Mouse (Mus musculus): ENCODE results near the gene Iqub.

The Iqub gene

DNA sequence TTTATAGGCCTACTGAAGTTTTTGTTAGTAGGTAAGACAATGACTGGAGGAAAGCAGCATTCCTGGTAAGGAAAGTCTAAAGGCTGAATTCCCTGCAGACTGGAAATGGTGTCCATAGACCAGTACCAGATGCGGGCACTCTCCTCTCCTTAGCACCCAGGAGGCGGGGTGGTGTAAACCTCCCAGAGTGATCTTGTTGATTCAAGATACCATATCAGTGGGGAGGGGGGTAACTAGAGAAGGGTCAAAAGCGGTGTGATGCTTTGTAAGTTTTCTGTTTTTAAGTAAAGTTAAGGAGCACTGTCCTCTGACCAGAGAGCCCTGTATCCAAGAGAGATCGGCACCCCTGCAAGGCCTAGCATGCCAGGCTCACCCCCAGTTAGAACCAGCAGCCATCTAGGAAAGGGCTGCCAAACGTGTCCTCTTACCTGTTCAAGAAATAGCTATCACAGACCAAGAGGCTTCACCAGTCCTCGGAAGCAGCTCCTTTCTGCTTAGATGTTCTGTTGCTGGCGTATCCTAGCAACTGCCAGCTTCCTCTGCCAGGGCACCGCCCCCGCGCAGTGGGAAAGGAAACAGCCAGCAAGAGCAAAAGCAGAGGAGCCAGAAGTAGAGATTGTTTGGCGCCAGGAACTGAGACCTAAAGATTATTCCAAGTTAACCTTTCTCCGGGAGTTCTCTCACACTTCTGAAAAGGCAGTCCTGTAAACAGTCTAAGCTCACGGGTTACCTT, at the start of gene Iqub:
Gene Iqub (minus strand): TSS at position 516 of the 733 bp plus-strand sequence.
- no peak for DNase-seq (ENCODE audit: extremely low read depth, low read depth)

DNA sequence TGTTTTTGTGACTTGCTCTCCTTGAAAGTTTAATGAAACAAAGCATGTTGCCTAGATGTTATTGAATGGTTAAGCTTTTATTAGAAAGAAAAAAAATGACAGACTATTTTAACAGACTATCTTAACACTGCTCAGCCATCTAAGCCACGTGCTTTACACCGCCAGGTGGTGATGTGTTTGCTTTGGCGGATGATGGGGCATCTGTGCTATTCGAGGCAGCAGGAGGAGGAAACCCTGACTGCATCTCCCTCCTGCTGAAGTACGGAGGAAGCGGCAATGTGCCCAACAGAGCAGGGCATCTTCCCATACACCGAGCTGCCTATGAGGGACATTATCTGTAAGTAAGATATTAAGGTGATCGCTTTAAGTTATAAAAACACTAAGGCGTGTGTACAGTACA, 49.2 kb upstream of the Iqub start:
- no peak for DNase-seq (ENCODE audit: extremely low read depth, low read depth)

DNA sequence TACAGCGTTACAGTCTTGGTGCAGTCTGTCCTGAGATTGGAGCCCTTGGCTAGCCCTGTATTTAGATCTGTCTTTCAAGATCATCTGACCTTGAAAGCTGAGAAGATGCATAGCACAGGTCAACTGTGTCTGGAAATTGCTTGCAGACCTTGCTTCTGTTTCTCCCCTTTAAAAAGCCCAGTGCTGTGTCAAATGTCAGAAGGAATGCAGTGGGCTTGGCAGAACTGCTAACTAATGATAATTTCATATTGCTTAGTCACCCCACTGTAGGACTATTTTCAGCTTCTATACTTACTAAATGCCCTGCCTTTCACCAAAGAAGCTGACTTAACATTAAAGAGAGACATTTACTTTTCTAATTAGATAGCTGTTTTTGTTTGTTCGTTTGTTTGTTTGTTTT, 40.6 kb upstream of the Iqub start:
- no peak for DNase-seq (ENCODE audit: extremely low read depth, low read depth)

DNA sequence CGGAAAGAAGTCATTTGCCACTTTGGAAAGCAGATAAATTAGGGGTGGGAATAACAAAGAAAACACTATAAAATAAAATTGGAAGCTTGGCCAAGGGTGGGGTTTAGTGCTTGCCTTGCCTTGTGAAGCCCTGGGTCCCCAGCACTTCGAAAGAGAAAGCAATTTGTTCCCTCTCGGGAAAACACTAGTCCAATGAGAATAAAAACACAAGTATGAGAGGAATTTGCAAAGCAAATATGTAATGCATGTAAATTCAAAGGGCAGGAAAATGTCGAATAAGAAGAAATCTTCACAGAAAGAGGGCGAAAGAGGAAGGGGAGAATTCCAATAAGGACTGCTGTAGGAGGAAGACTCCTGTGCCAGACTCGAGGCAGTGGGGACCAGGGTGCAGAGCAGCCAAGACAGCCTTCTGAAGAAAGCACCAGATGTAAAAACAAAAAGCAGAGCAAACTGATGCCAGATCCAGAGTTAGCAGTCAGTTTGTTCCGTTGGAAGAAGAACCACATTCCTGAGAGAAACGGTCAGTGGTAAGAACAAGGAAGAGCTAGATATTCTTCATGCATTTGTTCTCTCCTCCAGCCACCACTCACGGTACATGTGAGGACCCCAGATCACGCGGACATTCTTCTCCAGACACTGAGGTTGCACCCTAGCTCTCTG, 39.7 kb upstream of the Iqub start:
- no peak for DNase-seq (ENCODE audit: extremely low read depth, low read depth)

DNA sequence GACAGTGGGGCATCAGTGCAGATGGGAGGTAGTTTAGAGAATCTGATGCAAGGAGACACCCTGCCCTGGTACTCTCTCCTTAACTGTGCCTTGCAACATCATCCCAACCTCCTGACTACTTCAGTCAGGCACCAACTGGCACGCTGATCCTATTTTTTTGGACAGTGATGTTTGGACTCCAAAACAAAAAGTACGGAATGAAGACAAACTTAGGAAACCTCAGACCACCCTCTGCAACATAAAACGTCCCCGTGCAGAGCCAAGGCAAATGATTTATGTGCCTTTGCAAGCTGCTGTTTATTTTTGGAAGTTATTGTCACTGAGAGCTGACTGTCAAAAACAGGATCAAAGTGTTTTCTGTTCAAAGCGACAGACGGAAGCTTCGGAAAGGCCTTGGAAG, 37.2 kb upstream of the Iqub start:
- no peak for DNase-seq (ENCODE audit: extremely low read depth, low read depth)

DNA sequence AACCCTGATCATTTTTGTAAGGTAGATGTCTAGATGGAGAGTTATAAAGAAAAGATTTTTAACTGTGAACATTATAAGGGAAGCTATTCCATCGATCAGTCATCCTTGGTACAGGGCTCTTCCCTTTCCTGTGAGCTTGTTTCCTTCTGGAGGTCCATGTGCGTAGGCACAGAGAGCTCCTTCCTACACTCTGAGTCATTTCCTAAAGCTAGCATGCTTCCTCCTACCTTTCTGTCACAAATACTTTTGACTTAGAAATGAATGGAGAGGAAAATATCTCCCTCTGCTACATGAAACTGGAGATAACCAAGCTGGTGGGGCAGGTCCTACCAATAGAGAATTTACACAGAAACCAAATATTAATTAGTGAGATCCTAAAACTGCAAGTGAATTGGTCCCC, 34.9 kb upstream of the Iqub start:
- no peak for DNase-seq (ENCODE audit: extremely low read depth, low read depth)

DNA sequence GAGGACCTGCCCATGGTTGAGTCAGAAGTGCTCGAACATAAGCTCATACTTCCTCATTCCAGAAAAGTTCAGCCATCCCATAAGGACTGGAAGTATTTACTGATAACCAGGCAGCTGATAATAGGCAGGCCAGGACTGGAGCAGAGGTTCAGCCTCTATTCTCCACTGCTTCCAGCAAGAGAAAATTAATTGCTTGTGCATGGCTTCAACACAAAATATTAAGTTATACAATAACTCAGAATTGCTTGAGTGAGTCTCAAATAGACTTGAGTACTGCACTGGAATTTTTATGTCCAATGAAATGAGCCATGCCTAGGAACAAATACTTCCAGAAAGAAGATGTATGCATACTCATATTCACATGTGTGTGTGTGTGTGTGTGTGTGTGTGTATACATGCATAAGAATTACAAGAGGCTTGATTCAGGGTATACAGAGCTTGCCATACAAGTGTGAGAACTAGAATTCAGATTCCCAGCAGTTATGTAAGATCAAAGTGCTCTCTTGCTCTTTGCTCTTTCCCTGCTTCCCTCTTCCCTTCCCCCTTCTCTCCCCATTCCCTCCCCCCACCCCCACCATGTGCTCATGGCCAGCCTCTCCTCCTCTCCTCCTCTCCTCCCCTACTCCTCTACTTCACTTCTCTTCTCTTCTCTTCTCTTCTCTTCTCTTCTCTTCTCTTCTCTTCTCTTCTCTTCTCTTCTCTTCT, 32.0 kb upstream of the Iqub start:
- DNase-seq (ENCODE audit: extremely low read depth, low read depth), result no peak

DNA sequence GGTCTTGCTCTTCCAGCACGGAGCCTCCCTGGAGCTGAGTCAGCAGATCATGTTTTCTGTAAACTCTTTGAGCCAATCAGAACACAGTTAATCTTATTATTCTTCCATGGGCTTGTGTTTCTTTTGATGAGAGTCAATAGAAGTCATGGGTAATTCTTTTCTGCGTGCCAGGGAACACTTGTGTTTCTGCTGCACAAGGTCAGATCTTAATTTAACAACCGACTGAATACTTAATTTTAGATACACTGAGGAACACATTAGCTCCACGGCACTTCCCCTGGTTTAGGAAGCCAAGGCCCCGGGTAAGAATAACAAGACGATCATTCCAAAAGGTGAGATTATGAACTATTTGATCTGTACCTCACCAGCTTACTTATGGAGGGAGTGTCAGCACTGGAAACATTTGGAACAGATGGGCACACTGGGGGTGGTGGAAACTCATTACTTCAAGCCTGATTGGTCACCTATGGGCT, 28.3 kb upstream of the Iqub start:
- DNase-seq (ENCODE audit: extremely low read depth, low read depth), result no peak

DNA sequence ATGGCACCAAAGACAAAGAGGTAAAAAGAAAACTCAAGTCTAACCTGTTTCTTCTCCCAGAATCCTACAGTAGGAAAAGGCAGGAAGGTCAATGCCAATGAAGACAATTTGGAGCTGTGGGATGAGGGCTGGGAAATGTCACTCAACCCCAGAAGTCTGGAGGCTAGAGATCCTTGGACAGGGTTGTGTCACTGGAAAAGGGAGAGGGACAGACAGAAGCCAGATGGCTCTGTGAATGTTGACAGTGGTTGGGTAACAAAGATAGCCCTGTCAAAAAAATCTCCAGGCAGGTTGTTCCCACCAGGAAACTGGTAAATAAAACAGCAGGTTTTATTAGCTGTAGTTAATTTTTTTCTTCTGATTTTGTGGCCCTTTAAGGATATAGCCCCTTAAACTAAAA, 27.5 kb upstream of the Iqub start:
- DNase-seq (ENCODE audit: extremely low read depth, low read depth), result no peak

DNA sequence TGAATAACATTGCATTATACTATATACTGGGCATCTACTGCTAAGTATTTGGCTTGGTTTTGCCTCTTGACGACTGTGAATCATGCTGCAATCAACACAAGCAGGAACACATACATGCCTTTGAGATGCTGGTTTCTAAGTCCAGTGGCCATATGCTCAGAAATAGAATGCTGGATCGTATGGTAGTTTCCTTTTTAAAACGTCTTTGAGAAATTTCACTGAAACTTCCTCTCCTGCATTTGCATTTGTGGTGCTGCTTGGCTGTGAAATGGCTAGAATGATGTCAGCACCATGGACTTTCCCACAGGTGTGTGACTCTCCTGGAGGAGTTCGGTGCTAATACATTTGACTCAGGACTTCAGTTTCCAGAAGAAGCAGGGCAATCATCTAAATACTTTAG, 25.2 kb upstream of the Iqub start:
- DNase-seq (ENCODE audit: extremely low read depth, low read depth), result no peak

DNA sequence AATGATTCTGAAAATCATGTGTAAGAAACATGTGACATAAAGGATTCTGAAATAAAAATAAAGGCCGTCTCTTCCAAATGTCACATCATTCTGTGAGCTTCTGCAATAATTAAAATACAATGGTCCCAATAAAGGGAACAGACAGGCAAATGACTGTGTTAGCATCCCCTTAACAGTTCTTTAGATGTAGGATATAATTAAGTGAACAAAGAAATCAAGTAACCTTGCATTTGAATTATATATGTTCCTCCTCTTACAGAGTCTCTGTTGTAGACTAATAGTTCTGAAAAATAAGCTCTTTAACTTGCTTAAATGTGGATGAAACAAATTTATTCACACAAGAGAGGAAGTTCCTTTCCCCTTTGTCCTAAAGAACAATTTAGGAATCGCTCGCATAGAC, 23.6 kb upstream of the Iqub start:
- no peak for DNase-seq (ENCODE audit: extremely low read depth, low read depth)

DNA sequence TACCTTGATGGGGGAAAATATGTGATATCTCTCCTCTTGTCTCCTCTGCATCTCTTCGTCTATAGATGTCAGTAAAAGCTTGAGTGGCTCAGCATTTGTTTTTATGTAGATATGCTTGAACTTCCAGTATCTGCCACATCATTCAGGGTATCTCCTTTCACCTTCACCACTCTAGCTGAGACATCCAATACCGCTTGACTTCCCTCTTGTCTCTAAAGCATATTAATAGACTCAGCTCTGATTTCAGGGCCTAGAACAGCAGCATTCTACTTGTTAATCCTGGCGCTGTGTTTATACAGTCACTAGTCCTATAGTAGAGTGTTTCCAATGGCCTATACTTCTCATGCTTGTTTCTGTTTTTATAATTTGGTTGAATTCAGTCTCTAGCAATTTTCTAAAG, 17.9 kb upstream of the Iqub start:
- no peak for DNase-seq (ENCODE audit: extremely low read depth, low read depth)

DNA sequence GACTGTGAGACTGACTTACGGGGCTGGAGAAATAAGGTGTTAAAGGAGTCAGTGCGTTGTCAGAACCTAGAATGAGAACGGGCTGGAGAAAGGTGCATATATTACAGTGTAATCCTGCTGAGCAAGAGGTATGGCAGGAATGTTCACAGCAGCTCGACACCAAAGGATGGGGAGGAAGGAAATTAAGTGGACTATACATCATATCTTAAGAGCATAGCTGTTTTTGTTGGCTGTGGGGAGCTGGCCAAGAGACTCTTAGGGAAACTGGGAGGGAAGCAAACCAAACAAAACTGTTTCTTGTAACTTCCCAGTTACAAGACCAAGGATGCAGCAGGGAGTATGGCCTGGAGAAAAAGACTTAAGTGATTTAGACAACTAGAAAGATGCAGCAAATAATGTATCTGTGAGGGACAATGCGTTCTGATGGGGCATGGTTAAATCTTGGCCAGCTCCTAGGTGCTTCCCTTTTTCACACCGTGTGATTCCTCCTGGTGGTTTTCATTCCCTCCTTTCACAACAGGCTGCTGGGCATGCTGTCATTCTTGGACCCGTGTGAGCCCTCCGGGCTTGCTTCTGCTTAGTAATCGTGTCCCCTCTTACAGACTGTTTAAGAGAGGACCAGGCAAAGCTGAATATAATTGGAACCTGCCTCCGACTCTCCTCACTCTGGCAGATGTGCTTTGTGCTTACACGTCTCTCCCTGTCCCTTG, 16.0 kb upstream of the Iqub start:
- DNase-seq (ENCODE audit: extremely low read depth, low read depth), result no peak

DNA sequence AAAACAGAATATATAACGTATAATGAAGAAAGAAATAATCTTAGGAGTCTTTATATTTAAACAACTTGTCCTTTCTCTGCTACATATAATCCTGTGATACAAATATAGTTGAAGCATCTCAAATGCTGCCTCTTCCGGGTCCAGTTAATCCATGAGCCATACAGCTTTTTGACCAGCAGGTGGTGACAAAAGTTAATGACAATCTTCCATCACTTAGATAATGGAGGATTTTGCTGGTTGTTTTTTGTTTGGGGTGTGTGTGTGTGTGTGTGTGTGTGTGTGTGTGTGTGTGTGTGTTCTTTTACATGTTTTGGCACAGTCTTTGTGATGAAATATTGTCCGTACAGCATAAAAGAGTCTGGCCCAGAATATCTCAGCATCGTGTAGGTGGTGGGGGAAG, 15.3 kb upstream of the Iqub start:
- DNase-seq (ENCODE audit: extremely low read depth, low read depth), result peak; percentile 57

DNA sequence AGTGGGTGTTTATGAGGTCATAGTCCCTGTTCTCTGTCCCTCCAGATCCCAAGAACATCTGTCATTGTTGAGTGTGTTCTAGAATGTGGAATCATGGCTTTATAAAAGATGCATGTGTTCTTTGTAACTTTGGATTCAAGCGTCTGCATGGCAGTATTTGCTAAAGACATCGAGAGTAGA, 13.1 kb upstream of the Iqub start, which contains the start of gene Asb15:
Gene Asb15 (plus strand): TSS at position 81 of the 180 bp plus-strand sequence.
- no peak for DNase-seq (ENCODE audit: extremely low read depth, low read depth)

DNA sequence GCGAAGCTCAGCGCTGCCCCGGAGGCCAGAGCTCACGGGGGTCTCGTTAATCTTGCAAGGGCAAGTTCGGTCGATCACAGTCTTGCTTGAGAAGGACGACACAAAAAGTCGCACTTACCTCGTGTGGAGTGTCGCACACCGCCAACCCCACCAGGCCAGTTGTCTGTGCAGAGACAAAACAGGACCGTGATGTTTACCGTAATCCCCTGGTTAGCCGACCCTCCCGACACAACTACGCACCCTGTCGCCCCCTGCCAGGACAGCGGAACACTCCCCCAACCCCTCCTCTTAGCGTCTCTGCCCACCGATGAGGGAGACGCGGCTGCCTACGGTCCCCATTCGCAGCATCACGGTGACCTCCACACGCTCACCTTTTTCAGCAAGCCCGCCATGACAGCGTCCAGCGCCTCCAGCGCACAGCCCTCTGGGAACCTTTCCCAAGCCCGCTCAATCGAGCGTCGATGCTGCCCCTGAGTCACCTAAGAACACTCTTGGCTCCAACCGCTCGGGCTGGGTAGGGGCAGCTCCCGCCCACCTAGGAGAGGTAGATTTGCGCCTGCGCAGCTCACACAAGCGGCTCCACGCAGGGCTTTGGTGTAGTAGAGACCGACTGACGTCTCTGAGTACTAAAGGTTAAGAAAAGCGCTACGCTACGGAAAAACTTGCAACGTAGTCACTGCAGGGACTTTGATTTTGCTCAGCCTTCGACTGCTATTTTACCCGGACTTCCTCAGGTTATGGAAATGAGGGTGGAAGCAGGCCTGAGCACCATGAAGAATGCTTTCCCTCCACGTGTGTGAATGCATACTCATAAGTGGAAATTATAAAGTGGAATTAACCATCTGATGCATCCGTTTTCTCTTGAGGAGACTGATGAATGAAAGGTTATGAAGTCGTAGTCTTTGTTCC, 12.5 kb upstream of the Iqub start, which contains the start of gene Ndufa5:
Gene Ndufa5 (minus strand): TSS at position 859 of the 909 bp plus-strand sequence.
- DNase-seq (ENCODE audit: extremely low read depth, low read depth), result peak; percentile 92

DNA sequence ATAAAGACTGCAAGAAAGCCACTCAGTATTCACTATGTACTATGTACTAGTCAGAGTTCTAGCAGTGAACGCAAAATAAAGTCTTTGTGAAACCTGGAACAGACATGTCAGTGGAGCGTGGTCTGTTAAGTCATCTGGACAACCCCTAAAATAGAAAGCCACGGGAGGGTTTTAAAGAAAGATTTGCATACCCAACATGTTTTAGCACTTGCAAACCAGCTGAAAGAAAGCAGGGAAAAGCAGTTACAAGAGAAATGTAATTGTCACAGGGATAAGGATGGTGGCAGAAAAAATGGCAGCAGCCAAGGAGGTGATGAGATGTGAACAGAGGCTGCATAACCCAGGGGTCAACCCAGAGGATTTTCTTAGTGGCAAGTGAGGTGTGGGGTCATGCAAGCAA, 10.8 kb upstream of the Iqub start:
- no peak for DNase-seq (ENCODE audit: extremely low read depth, low read depth)

DNA sequence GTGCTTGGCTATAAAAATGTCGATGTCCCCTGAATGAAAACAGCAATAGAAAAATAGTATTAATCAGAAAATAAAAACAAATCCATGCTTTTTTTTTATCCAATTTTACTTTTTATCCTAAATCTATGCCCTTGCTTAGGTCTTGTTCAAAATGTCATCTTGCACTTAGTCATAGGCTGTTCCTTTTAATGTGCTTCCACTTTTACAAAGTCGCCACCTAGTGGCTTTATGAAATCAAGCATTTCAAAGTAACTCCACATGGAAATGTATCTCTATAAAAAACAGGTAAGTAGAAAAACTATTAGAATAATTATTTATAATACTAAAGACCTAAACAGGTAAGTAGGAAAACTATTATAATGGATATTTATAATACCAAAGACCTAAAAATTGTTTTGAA, 1.3 kb upstream of the Iqub start:
- no peak for DNase-seq (ENCODE audit: extremely low read depth, low read depth)

DNA sequence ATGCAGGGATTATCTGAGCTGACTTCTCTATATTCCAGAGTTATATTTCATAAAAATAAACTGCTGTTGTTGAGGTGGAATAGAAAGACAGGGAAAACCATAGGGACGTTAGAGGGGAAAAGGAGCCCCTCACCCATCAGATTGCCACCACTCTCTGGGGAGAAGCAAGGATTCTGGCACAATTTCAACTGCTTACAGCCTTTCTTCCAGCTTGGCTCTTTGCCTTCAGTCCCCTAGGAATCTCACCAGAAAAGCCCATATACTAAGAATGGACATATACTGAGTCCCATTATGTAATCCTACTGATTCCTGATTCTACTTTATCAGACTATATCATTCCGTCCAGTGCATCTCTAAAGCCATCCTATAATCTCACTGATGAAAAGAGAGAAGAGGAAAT, 10.7 kb downstream of the Iqub start:
- DNase-seq (ENCODE audit: extremely low read depth, low read depth), result no peak

DNA sequence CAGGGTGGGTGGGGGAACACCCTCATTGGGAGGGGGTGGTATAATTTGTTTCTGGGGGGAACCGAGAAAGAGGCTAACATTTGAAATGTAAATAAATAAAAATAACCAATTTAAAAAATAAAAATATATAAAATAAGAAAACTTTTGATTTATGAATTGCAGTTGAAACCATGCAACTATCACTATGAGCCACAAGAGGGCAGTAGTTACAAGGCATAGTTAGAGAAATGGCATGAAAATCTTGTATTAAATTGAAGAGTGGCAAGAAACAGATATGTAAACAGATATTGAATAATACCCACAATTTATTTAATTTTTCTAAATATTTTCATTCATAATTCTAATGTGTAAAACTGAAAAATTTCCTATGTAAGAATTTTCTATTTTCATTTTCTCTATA, 24.5 kb downstream of the Iqub start:
- DNase-seq (ENCODE audit: extremely low read depth, low read depth), result peak; percentile 5

DNA sequence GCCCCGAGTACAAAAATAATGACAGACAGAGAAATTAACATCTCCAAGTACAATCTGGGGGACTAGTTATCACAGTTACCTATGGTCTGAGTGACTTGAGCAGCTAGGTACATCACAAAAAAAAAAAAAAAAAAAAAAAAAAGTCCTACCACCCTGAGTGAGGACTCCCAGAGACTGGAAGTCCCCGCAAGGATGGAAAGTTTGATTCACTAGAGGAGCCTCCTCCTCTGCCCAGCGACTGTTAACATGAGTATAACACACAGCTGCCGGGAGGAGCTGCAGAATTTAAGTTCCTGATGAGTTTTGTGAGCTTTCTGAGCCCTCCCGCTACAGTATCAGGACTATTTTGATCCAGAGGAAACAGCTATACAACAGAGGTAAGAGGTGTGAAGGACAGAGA, 28.3 kb downstream of the Iqub start:
- DNase-seq (ENCODE audit: extremely low read depth, low read depth), result no peak

Data from MEL-GATA-1-ER (cell line).